Mouse (Mus musculus) liver, embryonic 14.5 days (tissue): ENCODE results near the gene Mst1. TPM values are rescaled to one million over a fixed set of nuclear protein-coding genes. Genes with fewer than 3 reads are reported as not detected.

ENCODE experiments used
- ATAC-seq: fragments of 200-750 bp; cut with Nextera tagmentation; 2 replicates; pipeline ENCODE4 v1.8.0; 2017; ENCODE audit warnings: moderate number of reproducible peaks, mild to moderate bottlenecking, moderate library complexity; ENCODE audit not compliant: insufficient read depth
- DNase-seq, 3 experiments: peaks; one replicate each; pipeline ENCODE4 v3.0.0-alpha.2; 2012 to 2013; ENCODE audit warnings: low read depth in 3 of 3, low spot score in 3 of 3
- H3K27ac ChIP-seq: fragments of 300-500 bp; sonication (generic); 2 replicates; pipeline ENCODE4 v1.5.1; 2014; ENCODE audit warnings: moderate library complexity, mild to moderate bottlenecking, control low read depth, inconsistent platforms
- H3K27me3 ChIP-seq: fragments of 300-500 bp; sonication (generic); 2 replicates; pipeline ENCODE4 v1.6.1; 2014; ENCODE audit warnings: mild to moderate bottlenecking, low read length, moderate library complexity; ENCODE audit not compliant: control insufficient read depth, insufficient read depth
- H3K36me3 ChIP-seq: fragments of 300-500 bp; sonication (generic); replicated peaks from 2 replicates; pipeline ENCODE4 v1.6.1; 2014; ENCODE audit warnings: low read depth; ENCODE audit not compliant: control insufficient read depth, insufficient read depth
- H3K4me1 ChIP-seq, 2 experiments: fragments of 200-500 bp in 1 of 2; fragments of 300-500 bp in 1 of 2; sonication (generic) in 1 of 2; replicated peaks; 2 replicates each; pipeline ENCODE4 v1.6.1; 2012 to 2014; ENCODE audit warnings: antibody characterized with exemption in 1 of 2, inconsistent platforms in 1 of 2, low read length in 1 of 2; ENCODE audit not compliant: control insufficient read depth in 2 of 2, insufficient read depth in 2 of 2
- H3K4me2 ChIP-seq: fragments of 300-500 bp; sonication (generic); 2 replicates; pipeline ENCODE4 v1.6.1; 2014; ENCODE audit warnings: low read depth, mild to moderate bottlenecking, control low read depth, moderate library complexity
- H3K4me3 ChIP-seq, 2 experiments: fragments of 200-500 bp in 1 of 2; fragments of 300-500 bp in 1 of 2; sonication (generic) in 1 of 2; 2 replicates each; pipeline ENCODE4 v1.5.1; 2012 to 2014; ENCODE audit warnings: low read depth in 2 of 2, low read length in 2 of 2, mild to moderate bottlenecking in 2 of 2, control low read depth in 1 of 2, inconsistent platforms in 1 of 2, moderate library complexity in 1 of 2; ENCODE audit not compliant: insufficient read depth in 1 of 2
- H3K9ac ChIP-seq: fragments of 300-500 bp; sonication (generic); replicated peaks from 2 replicates; pipeline ENCODE4 v1.6.1; 2014; ENCODE audit warnings: mild to moderate bottlenecking, control low read depth, moderate library complexity
- H3K9me3 ChIP-seq: fragments of 300-500 bp; sonication (generic); 2 replicates; pipeline ENCODE4 v1.6.1; 2016; ENCODE audit warnings: low read length, mixed read lengths; ENCODE audit not compliant: control insufficient read depth
- CTCF ChIP-seq: IDR thresholded peaks from 2 replicates; pipeline ENCODE4 v1.5.1; 2016; ENCODE audit warnings: antibody characterized with exemption, low read depth, control low read depth
- EP300 ChIP-seq: IDR thresholded peaks from 2 replicates; pipeline ENCODE4 v1.6.1; 2016; ENCODE audit warnings: antibody characterized with exemption, low read depth
- WGBS: fragments of 180-500 bp; shearing (Covaris S2); extraction: QIAGEN DNeasy Blood & Tissue Kit; methylation state at CpG from one replicate; pipeline ENCODE4 v1.1.7; 2014; ENCODE audit not compliant: insufficient replicate concordance; 5-methylcytosine and 5-hydroxymethylcytosine counted together
- polyA plus RNA-seq, 2 experiments: library from polyadenylated mRNA; depleted of rRNA in 1 of 2; stranded (reverse) in 1 of 2; unstranded in 1 of 2; fragments of >200 nt; fragmentation: Nextera tagmentation in 1 of 2; extraction: Ambion mirVana in 1 of 2; gene quantifications; 2 replicates each; pipeline versions ENCODE4 v1.2.1 to v1.2.3; 2012 to 2014

Mst1 gene
- polyA plus RNA-seq (2012; rRNA removed) (21.0 and 21.3 TPM in 2 replicates), polyA plus RNA-seq (2014; fragmentation: Nextera tagmentation; extraction: Ambion mirVana) (24.1 and 29.7 TPM in 2 replicates)

DNA sequence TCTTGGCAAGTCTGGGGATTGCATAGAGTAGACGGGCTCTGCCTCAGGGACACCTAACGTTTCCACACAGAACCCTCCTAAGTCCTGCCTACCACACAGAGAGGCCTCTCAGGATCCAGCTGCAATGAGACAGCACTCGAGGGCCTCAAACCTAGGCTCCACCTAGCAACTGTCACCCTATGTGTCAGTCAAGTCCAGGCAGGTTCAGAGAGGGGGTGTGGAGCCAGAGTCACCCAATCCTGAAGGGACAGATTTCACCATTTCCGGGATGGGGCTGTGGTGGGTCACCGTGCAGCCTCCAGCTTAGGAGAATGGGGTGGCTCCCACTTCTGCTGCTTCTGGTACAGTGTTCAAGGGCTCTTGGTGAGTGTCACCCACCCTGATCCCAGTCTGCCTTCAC lies at the start of gene Mst1:
Gene Mst1, plus strand, starts transcription at position 269 of the 400 bp plus-strand sequence.
- no peaks in the 10 kb centered on the region for H3K9me3 ChIP-seq
- peak within 1 kb of the TSS; percentile 100 for H3K27ac ChIP-seq
- no peaks in the 10 kb centered on the region for H3K27me3 ChIP-seq
- H3K9ac ChIP-seq = peak within 1 kb of the TSS; percentile 99
- H3K4me3 ChIP-seq = peak within 1 kb of the TSS; percentile 96 to 97
- TF ChIP-seq CTCF (no peak), EP300 (no peak)
- peak within 1 kb of the TSS; percentile 96 for H3K4me2 ChIP-seq
- peaks cover 37% of the 10 kb centered on the region for H3K36me3 ChIP-seq
- peak; percentile 91 to 94 (median 93) for DNase-seq
- H3K4me1 ChIP-seq = peaks cover 53 to 69% of the 10 kb centered on the region in 2 experiments
- WGBS = 10% methylated on average over 5 of the region's 5 CpGs
- peak; percentile 85 for ATAC-seq

GRCm38 (mm10) chr9:108032126-108032525 lies 48.1 kb upstream of the Mst1 start:
- H3K4me1 ChIP-seq = 0 out of 4 replicates have a peak, but pooled peaks cover 0 to 6% of the 10 kb centered on the region in 2 experiments
- no peak overlapping the region for H3K4me3 ChIP-seq
- H3K9ac ChIP-seq = no peak overlapping the region
- H3K4me2 ChIP-seq = no peak overlapping the region
- DNase-seq (no peak), ATAC-seq (no peak)
- peaks cover 45% of the 10 kb centered on the region for H3K36me3 ChIP-seq
- WGBS = 87% methylated on average over 5 of the region's 5 CpGs
- no peaks in the 10 kb centered on the region for H3K27me3 ChIP-seq
- H3K27ac ChIP-seq = no peak overlapping the region
- TF ChIP-seq EP300 (no peak), CTCF (no peak)
- H3K9me3 ChIP-seq = no peaks in the 10 kb centered on the region

- Histone ChIP-seq H3K4me2 (no peak overlapping the region), H3K9me3 (no peaks in the 10 kb centered on the region), H3K4me1 (0 out of 4 replicates have a peak, but pooled peaks cover 0 to 6% of the 10 kb centered on the region in 2 experiments), H3K36me3 (peaks cover 32% of the 10 kb centered on the region), H3K27me3 (no peaks in the 10 kb centered on the region), H3K9ac (no peak overlapping the region), H3K27ac (no peak overlapping the region), H3K4me3 (no peak overlapping the region)
- 85% methylated on average over 2 of the region's 2 CpGs for WGBS
- ATAC-seq = peak; percentile 23; the same call in 1 of the 2 replicates
- DNase-seq = peak in 1 of 3 experiments; percentile 41
- TF ChIP-seq EP300 (no peak), CTCF (no peak; the same call in 1 of the 2 replicates)
Observed at GRCm38 (mm10) chr9:108035331-108036156, 44.7 kb upstream of the Mst1 start.

DNA sequence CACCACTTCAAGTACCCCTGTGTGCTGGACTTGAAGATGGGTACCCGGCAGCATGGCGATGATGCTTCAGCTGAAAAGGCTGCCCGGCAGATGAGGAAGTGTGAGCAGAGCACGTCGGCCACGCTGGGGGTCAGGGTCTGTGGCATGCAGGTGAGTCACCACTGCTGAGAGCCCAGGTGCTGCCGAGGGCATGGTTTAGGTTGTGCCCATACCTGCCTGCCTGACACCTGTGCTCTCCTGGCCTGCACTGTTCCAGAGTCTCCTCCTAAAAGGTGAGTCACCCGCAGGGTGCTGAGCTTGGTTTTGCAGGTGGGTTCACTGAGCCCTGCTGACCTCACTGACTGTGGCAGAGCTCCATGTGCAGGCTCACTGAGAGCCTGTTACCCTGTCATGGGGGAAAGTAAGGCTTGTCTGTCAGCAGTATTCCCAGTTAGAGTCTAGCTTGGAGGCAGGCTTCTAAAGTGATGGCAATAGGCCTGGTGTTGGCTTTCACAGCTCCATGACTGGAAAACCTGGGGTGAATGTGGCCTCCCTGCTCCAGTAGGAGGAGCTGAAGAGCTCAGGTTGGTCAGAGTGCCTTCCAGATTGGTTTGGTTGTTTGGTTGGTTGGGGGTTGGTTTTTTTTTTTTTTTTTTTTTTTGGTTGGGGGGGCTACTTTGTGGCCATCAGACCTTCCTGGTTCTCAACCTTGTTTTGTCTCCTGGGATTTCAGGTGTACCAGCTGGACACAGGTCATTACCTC lies 35.3 kb upstream of the Mst1 start:
- Histone ChIP-seq H3K4me1 (peaks cover 18 to 25% of the 10 kb centered on the region in 2 experiments), H3K9ac (no peak overlapping the region), H3K27ac (no peak overlapping the region), H3K27me3 (no peaks in the 10 kb centered on the region), H3K4me2 (no peak overlapping the region), H3K9me3 (no peaks in the 10 kb centered on the region), H3K36me3 (peaks cover 59% of the 10 kb centered on the region), H3K4me3 (no peak overlapping the region)
- 94% methylated on average over 8 of the region's 8 CpGs for WGBS
- ATAC-seq = no peak
- TF ChIP-seq CTCF (peak; percentile 54), EP300 (no peak)
- DNase-seq = no peak

DNA sequence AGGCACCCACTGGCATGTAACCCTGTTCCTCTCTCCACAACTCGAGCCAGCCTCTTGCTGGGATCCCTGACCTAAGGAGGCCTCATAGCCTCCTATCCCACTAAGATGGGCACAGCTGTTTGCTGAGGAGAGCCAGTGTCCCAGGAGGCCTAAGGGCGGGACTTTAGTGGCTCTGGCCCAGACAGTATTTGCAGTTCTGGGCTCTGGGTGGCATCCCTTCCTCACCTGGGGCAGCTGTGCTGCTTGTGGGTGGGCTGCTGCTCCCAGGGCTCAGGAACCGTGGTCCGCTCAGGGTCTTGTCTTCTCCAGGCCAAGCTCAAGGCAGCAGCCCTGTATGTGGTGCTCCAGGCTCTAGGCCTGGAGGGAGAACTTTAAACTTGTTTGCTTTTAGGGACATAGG lies 33.7 kb upstream of the Mst1 start:
- Histone ChIP-seq H3K27ac (no peak overlapping the region), H3K9ac (no peak overlapping the region), H3K36me3 (peaks cover 61% of the 10 kb centered on the region), H3K9me3 (no peaks in the 10 kb centered on the region), H3K4me3 (no peak overlapping the region), H3K4me1 (peaks cover 22 to 30% of the 10 kb centered on the region in 2 experiments), H3K27me3 (no peaks in the 10 kb centered on the region), H3K4me2 (no peak overlapping the region)
- 81% methylated on average over 4 of the region's 4 CpGs for WGBS
- no peak for DNase-seq
- ATAC-seq = no peak
- TF ChIP-seq EP300 (no peak), CTCF (no peak)
